Mouse (Mus musculus) thymus, postnatal 14 days (tissue): Measurements from ENCODE around the gene Hps1.
"Not testable (repeated sequence)": the region's sequence is repeated elsewhere in the genome, so short reads cannot be mapped to it uniquely, and the experiment has no call there.

ENCODE experiments used
- DNase-seq: peaks from one replicate; pipeline ENCODE4 v3.0.0; 2021

Gene Hps1

GRCm38 (mm10) chr19:42779531-42780155 is at the start of gene Hps1:
TSS of gene Hps1 (minus strand) at chr19:42779978.
- peak; percentile 92 for DNase-seq

GRCm38 (mm10) chr19:42829196-42829595 is 49.4 kb upstream of the Hps1 start:
- no peak for DNase-seq

GRCm38 (mm10) chr19:42827843-42828242 is 48.1 kb upstream of the Hps1 start:
- DNase-seq, result no peak

- no peak for DNase-seq
Observed at GRCm38 (mm10) chr19:42820109-42820508, 40.3 kb upstream of the Hps1 start.

GRCm38 (mm10) chr19:42817761-42818160 is 38.0 kb upstream of the Hps1 start:
- no peak for DNase-seq

- no peak for DNase-seq
Observed at GRCm38 (mm10) chr19:42816261-42816660, 36.5 kb upstream of the Hps1 start.

GRCm38 (mm10) chr19:42810140-42810539 is 30.4 kb upstream of the Hps1 start:
- DNase-seq, result no peak

- DNase-seq, result no peak
Observed at GRCm38 (mm10) chr19:42809491-42809890, 29.7 kb upstream of the Hps1 start.

- DNase-seq, result no peak
Observed at GRCm38 (mm10) chr19:42797866-42798265, 18.1 kb upstream of the Hps1 start.

- DNase-seq, result no peak
Observed at GRCm38 (mm10) chr19:42795801-42796200, 16.0 kb upstream of the Hps1 start.

- peak; percentile 88 for DNase-seq
Observed at GRCm38 (mm10) chr19:42794914-42795613, 15.3 kb upstream of the Hps1 start.

GRCm38 (mm10) chr19:42788311-42788710 is 8.5 kb upstream of the Hps1 start:
- no peak for DNase-seq

- no peak for DNase-seq
Observed at GRCm38 (mm10) chr19:42785562-42786220, 5.9 kb upstream of the Hps1 start.

GRCm38 (mm10) chr19:42785129-42785528 is 5.4 kb upstream of the Hps1 start:
- peak; percentile 35 for DNase-seq

GRCm38 (mm10) chr19:42780156-42780538 is 369 bp upstream of the Hps1 start:
- DNase-seq, result not testable (repeated sequence)

GRCm38 (mm10) chr19:42777801-42778200 is 2.0 kb downstream of the Hps1 start:
- peak; percentile 71 for DNase-seq

GRCm38 (mm10) chr19:42776813-42777212 is 3.0 kb downstream of the Hps1 start:
- DNase-seq, result peak; percentile 54

GRCm38 (mm10) chr19:42770141-42770872 is 9.5 kb downstream of the Hps1 start:
- no peak for DNase-seq

- no peak for DNase-seq
Observed at GRCm38 (mm10) chr19:42769648-42770047, 10.1 kb downstream of the Hps1 start.

- DNase-seq, result no peak
Observed at GRCm38 (mm10) chr19:42767361-42767760, 12.4 kb downstream of the Hps1 start.

GRCm38 (mm10) chr19:42764398-42764797 is 15.4 kb downstream of the Hps1 start:
- DNase-seq, result no peak

GRCm38 (mm10) chr19:42756671-42757070 is 23.1 kb downstream of the Hps1 start:
- no peak for DNase-seq

GRCm38 (mm10) chr19:42755148-42755870 is 24.5 kb downstream of the Hps1 start:
- DNase-seq, result no peak
